Mouse (Mus musculus) cerebellum, adult 11-12 months (tissue): ENCODE results near the gene Nphp1.

ENCODE experiments used
- DNase-seq: peaks from one replicate; pipeline ENCODE4 v3.0.0; 2022

Nphp1 gene

DNA sequence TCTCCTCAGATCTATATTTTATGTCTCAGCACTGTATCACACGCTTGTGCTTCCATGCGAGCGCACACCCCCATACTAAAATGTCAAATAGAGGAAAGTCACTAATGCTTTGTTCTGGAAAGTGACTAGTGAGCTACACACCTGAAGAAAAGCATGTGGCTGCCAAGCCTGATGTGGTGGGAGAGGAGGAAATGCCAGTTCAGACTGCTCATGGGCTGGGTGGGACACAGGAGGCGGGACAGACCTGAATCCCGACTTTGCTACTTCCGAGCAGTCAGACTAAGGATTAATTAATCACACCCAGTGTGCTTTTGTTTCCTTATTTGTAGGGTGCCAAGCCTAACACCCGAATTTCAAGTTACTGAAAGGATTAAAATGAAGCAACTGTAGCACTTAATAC is 40.4 kb downstream of the Nphp1 start:
- no peak for DNase-seq

DNA sequence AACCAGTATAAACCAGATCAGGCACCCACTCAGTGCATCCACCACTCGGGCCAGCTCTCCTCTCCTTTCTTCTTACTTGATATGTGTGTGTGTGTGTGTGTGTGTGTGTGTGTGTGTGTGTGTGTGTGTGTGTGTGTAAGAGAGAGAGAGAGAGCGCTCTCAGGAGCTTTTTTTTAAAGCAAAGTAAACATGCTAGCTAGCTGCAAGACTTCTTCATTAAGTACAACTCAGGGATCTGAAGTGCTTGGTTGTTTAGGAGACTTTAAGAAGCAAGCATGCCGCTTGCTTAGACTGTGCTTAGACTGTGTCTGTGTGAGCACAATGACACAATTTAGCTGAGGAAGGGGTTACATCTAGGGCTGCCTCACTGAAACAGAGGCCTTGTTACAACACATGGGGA is 46.1 kb downstream of the Nphp1 start:
- DNase-seq: no peak

DNA sequence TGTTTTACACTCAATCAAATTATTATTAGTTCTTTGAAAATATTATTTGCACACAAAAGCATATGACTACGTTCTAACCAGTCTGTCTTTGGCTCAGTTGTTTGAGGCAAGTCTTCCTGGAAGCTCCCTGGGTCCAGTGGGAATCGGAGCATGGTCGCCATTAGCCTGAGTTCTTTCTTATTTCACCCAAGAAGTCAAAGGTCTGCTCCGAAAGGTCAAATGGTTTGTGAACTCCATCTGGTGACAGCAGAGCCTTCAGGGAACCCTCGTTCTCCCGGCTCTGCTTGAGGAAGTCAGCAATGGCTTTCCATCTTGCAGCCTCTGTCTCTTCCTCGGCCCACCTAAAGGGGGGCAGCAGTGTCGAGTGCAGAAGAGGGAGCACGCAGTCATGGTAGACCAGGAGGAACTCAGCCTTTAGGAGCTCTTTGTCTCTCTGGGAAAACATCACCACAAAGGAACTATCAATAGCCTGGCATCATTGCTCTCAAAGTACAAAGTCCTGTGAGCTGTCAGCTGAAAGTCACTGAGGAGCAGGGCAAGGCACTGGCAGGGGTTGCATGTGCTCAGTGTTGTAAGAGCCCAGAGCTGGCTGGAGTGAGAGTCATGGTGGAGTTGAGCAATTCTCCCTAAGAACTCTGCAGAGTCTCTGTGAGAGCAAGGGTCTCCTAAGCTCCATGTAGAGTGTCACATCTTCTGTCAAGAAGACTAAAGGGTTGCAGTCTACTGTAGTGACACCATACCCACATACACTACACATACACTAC is 47.8 kb downstream of the Nphp1 start:
- no peak for DNase-seq

DNA sequence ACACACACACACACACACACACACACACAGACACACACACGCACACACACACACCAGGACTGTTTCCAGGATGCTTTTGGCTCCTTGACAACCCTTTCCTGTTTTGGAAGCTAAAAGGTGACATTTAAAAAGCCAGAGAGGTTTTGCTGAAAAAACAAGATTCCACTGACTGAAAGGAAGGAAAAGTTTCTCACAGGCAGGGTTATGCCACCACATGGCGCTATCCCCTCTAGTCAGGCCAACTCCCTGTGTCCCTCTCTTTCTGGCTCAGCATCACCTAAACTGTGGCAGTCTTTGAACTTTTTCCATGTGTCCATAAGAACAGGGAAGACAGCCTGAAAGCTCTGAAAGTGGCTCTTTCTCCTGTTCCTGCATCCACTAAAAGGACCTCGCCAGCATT is 50.8 kb downstream of the Nphp1 start:
- DNase-seq: no peak

DNA sequence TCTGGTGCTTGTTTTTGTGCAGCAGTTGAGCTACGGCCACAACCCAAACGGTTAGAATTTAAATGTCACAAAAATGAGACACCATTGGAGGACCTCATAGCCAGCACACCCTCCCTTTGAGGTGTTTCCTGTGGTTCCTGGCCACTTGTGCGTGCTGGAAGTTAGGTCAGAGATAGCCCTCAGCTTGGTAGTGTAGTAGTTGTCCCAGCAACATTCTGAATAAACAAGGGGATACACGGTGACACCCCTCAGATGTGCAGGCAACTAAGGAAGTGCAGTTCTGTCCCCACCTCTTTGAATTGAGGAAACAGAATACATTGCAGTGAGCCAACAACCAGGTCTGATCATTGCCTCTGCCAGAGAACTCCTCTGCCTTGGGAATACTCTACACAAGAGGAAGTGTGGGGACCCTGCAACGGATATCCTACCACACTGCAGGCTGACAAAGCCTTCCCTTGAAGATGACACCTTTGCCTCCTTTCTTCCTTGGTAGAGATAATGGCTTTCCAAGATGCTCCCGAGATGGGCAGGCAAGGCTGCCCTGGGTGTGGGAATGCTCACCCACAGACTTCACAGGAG is 52.0 kb downstream of the Nphp1 start:
- no peak for DNase-seq

DNA sequence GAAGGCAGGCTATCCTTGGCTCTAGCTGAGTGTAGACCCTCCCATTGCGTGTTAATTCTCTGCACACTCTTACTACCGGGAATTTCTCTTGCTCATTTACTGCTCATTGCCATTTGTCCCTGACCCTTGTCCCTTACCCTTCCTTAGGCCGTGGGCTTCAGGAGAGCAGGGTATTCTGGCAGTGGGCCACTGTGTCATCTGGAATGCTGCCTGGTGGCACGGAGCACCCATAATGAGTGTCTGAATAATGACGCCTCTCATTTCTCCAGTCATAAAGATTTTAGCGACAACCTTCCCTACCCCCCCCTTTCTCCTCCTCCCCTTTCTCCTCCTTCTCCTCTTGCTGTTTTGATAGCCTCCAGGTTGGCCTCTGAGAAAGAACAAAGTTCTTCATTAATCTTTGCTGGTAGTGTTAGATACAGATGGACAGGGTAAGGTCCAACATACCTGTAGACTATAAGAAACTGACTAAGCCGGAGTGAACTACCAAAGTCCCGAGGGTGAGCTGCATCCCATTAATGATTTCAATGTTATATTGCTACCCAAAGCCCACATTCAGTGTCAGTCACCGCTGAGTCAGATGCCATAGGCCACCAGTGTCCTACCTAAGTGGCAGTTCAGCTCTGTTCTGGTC is 53.1 kb downstream of the Nphp1 start:
- DNase-seq: no peak

DNA sequence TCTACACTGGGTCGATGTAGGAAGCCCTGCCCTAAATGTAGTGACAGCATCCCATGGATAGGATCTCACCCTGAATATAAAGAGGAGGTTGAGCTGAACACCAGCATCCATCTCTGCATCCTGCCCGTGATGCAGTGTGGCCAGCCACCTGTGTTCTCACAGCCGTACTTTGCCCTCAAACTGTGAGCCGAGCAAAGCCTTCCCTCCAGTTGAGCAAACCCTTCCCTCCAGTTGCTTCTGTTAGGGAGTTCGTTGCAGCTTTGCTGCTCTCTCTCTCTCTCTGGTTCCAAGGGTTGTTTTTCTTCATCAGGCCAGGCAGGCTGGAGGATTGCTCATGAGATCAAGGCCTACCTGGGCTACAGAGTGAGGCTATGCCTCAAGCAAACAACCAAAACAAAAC is 53.8 kb downstream of the Nphp1 start:
- DNase-seq: no peak

DNA sequence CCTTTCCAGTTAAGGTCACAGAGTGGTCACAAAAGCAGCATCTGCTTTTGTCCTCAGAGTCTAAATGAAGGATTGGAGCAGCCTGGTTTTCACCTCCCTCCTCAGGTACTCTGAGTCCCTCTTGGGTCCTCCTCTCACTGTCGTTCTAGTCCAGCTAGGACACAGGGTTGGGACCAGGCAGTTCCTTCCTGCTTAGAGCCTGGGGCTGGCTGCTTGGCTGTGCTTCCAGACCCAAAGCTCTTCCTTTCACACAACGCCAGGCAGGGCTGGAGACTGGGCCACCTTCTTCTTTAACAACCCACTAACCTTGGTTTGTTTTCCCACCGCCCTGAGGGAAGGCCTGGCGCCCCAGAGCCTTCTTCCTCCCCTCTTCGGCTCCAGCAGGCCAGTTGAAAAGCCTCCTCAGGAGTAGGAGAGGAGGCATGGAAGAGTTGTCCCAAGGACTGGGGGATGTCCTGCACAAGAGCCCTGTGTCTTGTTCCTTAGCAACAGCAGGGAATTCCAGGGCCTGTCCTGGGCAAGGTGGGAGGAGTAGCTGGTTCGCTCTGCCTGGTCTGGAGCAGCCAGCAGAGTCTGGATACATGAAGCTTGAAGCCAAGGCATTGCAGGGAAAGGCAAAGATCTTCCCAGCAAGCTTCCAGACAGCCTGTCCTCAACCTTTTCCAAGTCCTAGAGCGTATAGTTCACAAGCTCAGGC is 58.2 kb downstream of the Nphp1 start:
- DNase-seq: no peak

DNA sequence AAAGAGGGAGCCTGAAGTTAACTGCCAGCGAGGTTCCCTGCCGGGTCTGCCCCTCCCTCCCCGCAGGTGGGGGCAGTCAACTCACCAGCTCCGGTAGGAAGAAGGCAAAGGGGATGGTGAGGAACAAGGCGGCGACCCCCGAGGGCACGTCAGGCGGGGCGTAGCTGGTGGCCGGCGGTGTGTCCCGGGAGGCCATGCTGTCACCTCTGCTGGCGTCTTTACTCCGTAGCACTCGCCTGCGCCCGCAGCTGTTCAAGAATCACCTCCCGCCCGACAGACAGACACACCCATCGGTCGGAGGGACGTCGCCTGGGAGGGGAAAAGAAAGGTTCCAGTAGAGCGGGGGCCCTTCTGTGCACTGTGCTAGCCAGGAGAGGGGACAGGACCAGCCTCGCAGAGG is 59.0 kb downstream of the Nphp1 start, which contains the start of gene Mall:
Mall (minus strand) TSS at position 262 of the 400 bp plus-strand sequence.
- no peak for DNase-seq

DNA sequence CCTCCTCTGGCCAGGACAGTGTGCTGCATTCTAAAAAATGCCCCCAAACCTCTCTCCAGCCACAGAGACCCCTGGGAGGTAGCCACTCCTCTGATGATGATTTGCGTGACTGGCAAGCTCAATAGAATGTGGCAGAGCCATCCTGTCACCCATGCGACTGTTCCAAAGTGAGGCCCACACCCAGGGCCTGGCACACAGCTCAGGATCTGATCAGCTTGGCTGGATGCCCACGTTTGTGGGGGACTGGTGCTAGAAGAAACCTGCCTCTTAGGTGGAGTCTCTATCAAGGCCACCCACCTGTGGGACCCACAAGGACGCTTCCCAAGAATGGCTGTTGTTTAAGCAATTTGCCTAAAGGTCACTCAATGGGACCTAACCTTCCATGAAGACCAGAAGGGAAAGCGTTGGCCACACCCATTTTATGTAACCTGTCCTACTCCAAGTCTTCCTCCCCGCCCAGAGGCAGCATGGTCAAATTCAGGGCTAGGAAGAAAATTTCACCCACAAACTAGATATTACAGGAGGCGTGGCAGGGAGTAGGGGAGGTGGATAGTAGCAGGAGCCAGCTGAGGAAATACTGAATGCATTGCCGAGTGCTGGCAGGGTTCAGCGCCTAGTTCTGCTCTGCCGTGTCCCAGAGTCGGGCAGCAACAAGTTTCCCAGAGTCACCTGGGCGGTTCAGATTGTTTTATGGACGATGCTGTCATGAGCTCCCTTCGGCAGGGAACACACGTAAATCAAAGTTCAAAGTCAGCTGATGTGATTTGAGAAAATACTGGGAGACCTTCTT is 59.8 kb downstream of the Nphp1 start:
- no peak for DNase-seq

DNA sequence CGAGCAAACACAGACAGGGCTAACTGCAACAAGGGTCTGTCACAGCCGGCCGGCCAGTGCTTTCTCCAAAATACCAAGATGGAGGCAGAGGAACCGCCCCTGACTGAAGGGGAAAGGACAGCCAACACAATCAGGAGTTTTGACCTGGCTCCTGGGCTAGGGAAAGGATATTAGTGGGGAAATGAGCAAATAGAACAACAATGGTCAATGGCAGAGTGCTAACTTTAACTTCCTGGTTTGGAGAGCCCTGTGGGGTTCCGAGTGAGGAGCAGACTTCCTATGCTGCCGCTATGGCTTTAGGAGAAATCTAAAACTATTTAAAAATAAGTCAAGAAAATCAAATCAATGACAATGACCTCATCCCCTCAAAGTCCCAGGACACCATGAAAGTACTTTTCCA is 60.6 kb downstream of the Nphp1 start:
- DNase-seq: no peak

DNA sequence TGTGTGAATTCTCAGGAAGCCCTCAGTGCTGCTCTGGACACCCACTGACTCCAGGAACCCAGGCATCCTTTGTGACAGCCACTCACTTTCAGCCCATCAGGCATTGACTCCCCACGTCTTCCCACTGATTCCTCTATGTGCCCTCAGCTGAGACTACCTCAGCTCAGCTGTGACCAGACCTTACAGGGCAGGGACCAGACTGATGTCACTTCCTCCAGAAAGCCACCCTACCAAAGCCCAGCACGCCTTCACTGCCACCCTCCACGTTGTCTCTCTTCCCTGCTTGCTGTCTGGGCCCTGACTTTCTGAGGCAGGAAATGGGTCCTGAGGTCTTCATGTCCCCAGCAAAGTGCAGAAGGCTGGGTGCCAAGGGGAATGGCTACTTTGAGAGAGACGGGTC is 65.5 kb downstream of the Nphp1 start:
- DNase-seq: peak; percentile 15

DNA sequence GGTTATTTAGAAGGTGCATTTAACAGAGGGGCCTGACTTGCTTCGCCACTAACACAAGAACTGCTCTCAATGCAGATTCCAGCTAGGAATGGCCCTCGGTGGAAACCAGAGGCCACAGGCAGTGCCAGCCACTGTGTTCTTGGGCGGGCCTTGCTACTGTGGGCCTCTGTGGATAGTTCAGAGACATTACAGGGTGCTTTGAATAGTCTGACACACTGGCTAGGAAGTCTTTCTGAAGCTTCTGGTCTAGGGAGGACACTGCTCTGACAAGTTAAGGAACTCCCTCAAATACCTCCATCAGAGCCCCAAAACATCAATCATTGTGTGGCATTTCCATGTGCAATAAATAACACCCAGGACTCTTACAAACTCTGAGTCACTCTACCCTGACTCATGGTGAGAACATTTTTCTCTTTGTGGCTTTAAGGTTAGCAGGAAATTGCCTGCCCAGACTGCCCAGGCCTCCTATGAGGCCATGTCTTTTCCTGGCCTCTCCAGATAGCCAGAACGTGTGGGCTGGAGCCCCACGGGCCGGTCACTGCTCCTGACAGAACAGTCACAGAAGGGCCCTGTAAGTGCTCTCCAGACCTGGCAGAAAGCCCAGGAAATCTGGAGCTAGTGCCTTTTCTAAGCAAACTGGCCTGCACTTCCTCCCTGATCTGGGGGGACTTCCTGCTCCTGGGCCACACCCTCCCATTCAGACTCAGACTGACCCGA is 66.4 kb downstream of the Nphp1 start:
- DNase-seq: peak; percentile 91

DNA sequence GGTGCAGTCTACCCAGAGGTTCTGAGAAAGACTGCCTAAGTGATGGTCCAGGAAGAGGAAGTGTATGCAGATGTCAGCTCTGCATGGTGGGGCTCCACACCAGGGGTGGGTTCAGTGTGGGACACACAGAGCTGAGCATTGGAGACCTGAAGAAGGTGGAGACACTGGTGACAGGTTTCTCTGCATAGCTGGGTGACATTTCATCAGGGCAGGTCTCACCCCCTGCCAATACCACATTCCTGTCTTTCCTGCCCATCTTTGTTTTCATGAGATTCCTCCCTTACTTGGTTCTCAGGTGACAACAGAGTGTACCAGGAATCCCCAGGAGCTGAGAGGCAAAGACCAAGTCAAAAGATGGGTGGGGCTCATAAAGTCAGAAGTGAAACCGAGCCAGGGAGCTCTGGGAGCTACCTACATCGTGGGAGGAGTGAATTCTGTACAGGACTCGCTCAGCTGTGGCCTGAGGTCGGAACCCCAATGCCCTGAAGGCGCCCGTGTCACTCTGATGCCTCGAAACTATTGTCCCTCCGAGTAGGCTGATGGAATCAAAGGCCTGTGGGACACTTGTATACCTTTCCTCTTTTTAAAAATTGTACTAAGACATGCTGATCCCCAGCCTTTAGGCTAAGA is 69.7 kb downstream of the Nphp1 start:
- no peak for DNase-seq

DNA sequence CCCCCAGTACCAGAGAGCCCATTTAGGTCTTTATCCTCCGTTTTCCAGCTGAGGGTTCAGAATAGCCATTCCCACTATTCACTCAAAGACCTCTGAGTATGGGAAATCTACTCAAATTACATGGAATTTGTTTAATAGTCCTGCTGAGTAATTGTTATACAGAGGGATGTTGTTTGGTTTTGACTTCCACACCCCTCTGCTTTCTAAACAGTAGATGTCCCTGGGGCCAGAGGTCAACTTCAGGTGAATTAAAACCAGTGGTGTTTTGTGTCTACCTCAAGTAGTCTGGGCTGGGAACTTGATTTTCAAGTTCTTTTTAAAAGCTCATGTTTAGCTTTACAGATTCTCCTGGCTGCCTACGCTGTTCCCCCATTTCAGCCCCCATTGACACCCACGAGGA is 74.0 kb downstream of the Nphp1 start:
- no peak for DNase-seq

DNA sequence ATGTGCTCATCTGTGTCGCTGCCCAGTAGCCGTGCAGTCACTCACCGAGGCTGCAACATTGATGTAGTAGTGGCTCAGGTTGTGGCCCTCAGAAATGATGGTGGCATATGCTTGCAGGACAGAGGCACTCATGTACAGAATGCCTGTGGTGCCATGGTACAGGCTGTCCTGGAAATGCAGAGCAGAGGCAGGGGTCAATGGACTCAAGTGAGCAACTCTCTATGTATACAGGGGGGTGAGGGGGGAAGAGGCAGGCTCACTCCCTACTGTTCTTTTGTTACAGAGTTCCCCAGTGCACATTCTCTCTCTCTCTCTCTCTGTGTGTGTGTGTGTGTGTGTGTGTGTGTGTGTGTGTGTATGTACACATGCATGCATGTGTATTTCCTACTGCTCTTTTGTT is 79.9 kb downstream of the Nphp1 start:
- DNase-seq: no peak

DNA sequence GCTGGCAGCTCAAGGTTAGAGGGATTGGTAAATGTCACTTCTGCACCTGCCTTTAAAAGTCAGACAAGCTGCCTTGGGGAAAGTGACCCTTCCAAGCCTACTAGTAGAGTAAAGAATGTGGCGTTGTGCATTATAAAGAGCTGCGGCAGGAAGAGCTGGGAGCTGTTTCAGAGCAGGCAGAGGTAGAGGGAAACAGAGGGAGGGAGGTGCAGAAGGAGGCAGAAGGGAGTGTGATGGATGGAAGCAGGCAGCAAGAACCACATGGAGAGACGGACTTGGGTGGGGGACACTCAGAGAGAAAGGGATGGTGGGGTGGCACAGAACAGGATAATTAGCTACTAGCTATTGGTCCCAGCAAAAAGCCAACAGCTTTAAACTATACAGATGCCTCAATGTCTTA is 80.6 kb downstream of the Nphp1 start:
- DNase-seq: no peak

DNA sequence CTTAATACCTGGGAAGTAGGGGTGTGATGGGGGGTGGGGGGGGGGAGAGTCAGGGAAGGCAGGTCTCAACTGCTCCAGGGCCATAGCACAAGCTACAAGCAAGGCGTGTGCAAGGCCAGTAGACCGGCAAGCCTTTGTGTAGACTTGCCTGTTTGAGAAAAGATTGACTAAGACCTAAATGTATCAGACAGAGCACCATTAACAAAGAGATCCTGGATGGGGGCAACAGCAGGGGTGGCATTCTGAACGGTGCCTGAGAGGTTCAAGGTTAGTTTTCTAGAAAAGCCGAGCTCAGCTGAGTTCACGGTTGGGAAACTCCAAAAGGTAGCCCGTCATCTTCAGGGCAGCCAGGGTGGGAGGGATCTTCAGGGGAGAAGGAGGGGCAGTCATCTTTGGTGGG is 83.4 kb downstream of the Nphp1 start:
- no peak for DNase-seq
